Mouse (Mus musculus): ENCODE results near the gene Syn2.

DNA sequence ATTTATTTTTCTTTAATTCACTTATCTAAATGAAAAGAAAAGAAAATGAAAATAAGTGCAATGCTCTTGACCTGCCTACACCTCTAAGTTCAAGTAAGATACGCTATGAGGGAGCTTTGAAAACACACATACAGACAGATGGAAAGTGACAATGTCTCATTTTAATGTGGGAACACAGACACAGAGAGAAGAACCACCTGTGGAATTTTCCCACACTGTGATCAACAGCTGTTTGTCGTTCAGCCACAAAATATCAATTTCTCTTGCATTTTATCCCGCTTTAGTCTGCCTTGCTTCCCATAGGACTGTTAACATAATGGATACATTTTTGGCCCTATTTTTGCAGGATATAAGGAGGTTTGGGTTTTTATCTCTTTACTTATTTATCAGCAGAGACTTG, 76.1 kb downstream of the Syn2 start:
- TF ChIP-seq GATA1 (IDR thresholded peaks at IDR 0.05; ENCODE audit: borderline replicate concordance, low read length) (no peak), FLI1 (IDR thresholded peaks at IDR 0.05; ENCODE audit: low read length) (no peak)

Measured in megakaryocyte, embryonic 14.5 days (primary cell).